Mouse (Mus musculus) forebrain, postnatal 0 days (tissue): ENCODE data around the gene Fbxl19. TPM values are rescaled to one million over a fixed set of nuclear protein-coding genes. Genes with fewer than 3 reads are reported as not detected.

ENCODE experiments used
- ATAC-seq: fragments of 200-750 bp; cut with Nextera tagmentation; 2 replicates; pipeline ENCODE4 v1.8.0; 2017; ENCODE audit warnings: mild to moderate bottlenecking, moderate library complexity
- DNase-seq: peaks from one replicate; pipeline ENCODE4 v3.0.0-alpha.2; 2015
- H3K27ac ChIP-seq: fragments of 300-500 bp; sonication (generic); 2 replicates; pipeline ENCODE4 v1.5.1; 2014; ENCODE audit warnings: low read depth, mild to moderate bottlenecking, antibody characterized with exemption, low read length, moderate library complexity, mixed read lengths
- H3K27me3 ChIP-seq: fragments of 300-500 bp; sonication (generic); 2 replicates; pipeline ENCODE4 v1.6.1; 2014; ENCODE audit warnings: mild to moderate bottlenecking, low read length, mixed read lengths; ENCODE audit not compliant: insufficient read depth
- H3K36me3 ChIP-seq: fragments of 300-500 bp; sonication (generic); 2 replicates; pipeline ENCODE4 v1.6.1; 2014; ENCODE audit warnings: mild to moderate bottlenecking, moderate library complexity; ENCODE audit not compliant: insufficient read depth
- H3K4me1 ChIP-seq: fragments of 300-500 bp; sonication (generic); 2 replicates; pipeline ENCODE4 v1.6.1; 2014; ENCODE audit warnings: antibody characterized with exemption; ENCODE audit not compliant: insufficient read depth
- H3K4me2 ChIP-seq: fragments of 300-500 bp; sonication (generic); 2 replicates; pipeline ENCODE4 v1.6.1; 2014; ENCODE audit warnings: low read depth, mild to moderate bottlenecking, moderate library complexity
- H3K4me3 ChIP-seq: fragments of 300-500 bp; sonication (generic); 2 replicates; pipeline ENCODE4 v1.5.1; 2014; ENCODE audit warnings: low read depth, low read length, mixed read lengths
- H3K9ac ChIP-seq: fragments of 300-500 bp; sonication (generic); 2 replicates; pipeline ENCODE4 v1.6.1; 2014; ENCODE audit warnings: mild to moderate bottlenecking
- H3K9me3 ChIP-seq: fragments of 300-500 bp; sonication (generic); 2 replicates; pipeline ENCODE4 v1.6.1; 2016; ENCODE audit warnings: low read length
- CTCF ChIP-seq: sonication (generic); IDR thresholded peaks from 2 replicates; pipeline ENCODE4 v1.5.1; 2016; ENCODE audit warnings: antibody characterized with exemption, control low read depth, low read depth
- WGBS: fragments of 180-500 bp; shearing (Covaris S2); extraction: QIAGEN DNeasy Blood & Tissue Kit; methylation state at CpG from one replicate; pipeline ENCODE4 v1.1.7; 2014; 5-methylcytosine and 5-hydroxymethylcytosine counted together
- polyA plus RNA-seq: library from polyadenylated mRNA; unstranded; fragments of >200 nt; fragmentation: Nextera tagmentation; extraction: Ambion mirVana; gene quantifications from 2 replicates; pipeline ENCODE4 v1.2.1, GENCODE M21; 2015
- total RNA-seq: library from RNA; depleted of rRNA; stranded (reverse); fragments of >200 nt; gene quantifications from 2 replicates; pipeline ENCODE4 v1.2.3, GENCODE M21; 2014; rRNA removed

The Fbxl19 gene
- 162 and 178 TPM in 2 replicates for total RNA-seq
- polyA plus RNA-seq, result 6.9 and 7.9 TPM in 2 replicates

DNA sequence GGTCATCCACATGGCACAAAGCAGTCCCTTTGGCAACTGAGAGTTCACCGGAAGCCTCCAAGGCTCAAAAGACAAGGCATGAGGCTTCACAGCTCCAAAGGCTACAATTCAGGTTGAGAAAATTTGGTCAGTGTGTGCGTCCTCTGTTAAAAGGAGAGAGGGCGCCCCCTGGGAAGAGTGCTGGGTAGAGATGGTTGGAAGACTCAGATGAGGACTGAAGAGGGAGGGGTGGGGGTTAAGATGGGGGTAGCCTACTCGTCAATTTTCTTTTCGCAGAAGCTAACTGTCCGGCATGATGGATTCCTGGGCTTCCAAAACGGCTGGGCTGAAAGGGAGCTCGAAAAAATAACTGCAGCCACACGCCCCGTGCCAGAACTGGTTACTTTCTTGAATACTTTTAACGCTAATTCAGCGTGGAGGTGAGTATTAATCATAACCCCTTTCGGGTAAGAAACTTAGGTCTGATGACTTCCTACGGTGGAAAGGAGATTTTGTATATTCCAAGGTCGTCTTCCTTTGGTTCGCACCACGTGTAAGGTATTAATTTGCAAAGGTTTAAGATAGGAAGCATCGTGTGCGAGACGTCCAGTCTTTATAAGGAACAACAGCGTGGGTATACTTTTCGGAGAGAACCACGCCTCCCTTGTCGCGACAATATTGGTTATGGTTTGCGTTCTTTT, at the start of gene Fbxl19:
TSS of gene Fbxl19 (plus strand) at position 178 of the 680 bp plus-strand sequence.
- Histone ChIP-seq H3K4me2 (peak within 1 kb of the TSS; percentile 61), H3K4me1 (peaks cover 3% of the 10 kb centered on the region; the same call in 1 of the 2 replicates), H3K27me3 (no peaks in the 10 kb centered on the region), H3K36me3 (peaks cover 9% of the 10 kb centered on the region), H3K27ac (peak within 1 kb of the TSS; percentile 94), H3K9ac (peak within 1 kb of the TSS; percentile 85), H3K9me3 (no peaks in the 10 kb centered on the region), H3K4me3 (peak within 1 kb of the TSS; percentile 89)
- DNase-seq (peak; percentile 79), ATAC-seq (no peak)
- TF ChIP-seq CTCF, result peak; percentile 73
- WGBS, result under 1% methylated on average over 26 of the region's 26 CpGs

DNA sequence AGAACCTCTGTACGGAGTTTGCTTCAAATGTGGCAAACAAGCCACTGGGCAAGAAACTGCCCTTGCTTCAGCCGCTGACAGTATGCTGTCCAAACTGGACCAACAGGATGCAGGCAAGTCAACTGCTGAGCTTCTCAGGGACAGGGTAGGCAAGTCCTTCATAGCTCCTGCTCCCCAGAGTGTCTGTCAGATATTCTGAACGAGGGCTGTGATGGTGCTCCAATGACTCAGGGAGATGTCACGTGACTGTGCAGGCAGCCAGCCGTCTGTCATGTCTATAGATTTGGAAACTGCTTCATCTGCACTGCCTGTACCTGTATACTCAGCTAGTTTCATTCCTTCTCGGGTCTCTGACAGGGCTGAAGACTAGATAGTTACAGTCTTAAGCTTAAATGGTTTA, 45.4 kb upstream of the Fbxl19 start:
- no peak overlapping the region for H3K4me2 ChIP-seq
- no peaks in the 10 kb centered on the region for H3K4me1 ChIP-seq
- H3K4me3 ChIP-seq, result no peak overlapping the region
- ATAC-seq, result no peak
- no peak overlapping the region for H3K9ac ChIP-seq
- H3K27me3 ChIP-seq, result no peaks in the 10 kb centered on the region
- no peaks in the 10 kb centered on the region for H3K9me3 ChIP-seq
- DNase-seq, result no peak
- peaks cover 39% of the 10 kb centered on the region for H3K36me3 ChIP-seq
- no peak overlapping the region for H3K27ac ChIP-seq
- WGBS, result 73% methylated on average over 6 of the region's 6 CpGs
- no peak for TF ChIP-seq CTCF

DNA sequence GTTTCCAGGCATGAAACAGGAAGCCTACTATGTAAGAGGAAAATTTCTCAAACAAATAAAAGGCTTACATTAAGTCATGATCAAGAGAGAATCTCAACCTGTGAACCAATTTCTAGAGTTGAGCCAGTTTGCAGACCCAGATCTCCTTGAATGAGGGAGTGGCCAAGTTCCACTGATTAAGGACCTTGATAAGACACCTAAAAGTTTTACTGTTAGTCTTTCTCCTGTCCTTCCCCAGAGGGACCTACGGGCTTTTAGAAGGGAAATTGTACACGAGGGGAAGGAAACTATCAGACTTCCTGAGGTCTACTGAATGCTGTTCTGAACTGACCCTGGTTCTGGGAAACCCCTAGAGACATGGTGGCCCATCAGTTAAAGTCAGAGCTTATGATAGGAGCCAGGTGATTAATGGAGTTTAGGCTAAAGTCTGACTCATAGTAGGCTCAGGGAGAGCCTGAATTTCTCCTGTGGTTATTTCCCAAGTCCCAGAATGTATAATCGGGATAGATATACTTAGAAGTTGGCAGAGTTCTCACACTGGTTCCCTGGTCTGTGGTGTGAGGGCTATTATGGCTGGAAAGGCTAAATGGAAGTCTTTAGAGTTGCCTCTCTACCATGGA, 43.5 kb upstream of the Fbxl19 start:
- Histone ChIP-seq H3K36me3 (peaks cover 45% of the 10 kb centered on the region), H3K4me3 (no peak overlapping the region), H3K4me2 (no peak overlapping the region), H3K27ac (no peak overlapping the region), H3K9me3 (no peaks in the 10 kb centered on the region), H3K9ac (no peak overlapping the region), H3K4me1 (no peaks in the 10 kb centered on the region), H3K27me3 (no peaks in the 10 kb centered on the region)
- no peak for TF ChIP-seq CTCF
- ATAC-seq (no peak), DNase-seq (no peak)
- 92% methylated on average over 3 of the region's 3 CpGs for WGBS

DNA sequence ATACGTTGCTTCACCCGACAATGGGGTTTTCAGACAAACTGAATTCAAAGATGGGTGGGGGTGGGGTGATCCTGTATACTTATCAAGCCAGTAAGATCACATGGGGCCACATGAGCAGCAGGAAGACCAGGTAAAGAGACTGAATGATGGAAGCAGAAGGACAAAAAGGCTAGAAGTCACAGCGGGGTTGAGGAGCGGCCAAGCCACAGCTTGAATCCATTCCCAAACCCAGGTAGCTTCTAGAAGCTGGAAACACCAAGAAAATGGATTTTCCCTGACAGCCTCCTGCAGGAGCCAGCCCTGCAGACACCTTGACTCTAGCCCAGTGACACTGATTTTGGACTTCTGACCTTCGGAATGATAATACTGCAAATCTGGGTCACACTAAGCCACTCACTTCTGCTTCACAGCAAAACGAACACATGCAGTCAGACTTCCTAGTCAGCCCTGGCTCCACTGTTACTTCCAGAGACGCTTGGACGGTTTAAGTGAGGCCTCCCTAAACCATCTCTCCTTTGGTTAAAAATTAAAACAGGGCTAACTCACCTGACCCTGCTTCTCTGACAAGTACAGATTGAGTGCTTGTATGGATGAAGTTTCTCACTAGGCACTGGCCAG, 40.7 kb upstream of the Fbxl19 start:
- DNase-seq (no peak), ATAC-seq (no peak)
- Histone ChIP-seq H3K9ac (no peak overlapping the region), H3K27ac (no peak overlapping the region), H3K4me2 (no peak overlapping the region), H3K9me3 (no peaks in the 10 kb centered on the region), H3K4me3 (no peak overlapping the region), H3K27me3 (no peaks in the 10 kb centered on the region), H3K4me1 (0 out of 2 replicates have a peak, but pooled peaks cover 3% of the 10 kb centered on the region), H3K36me3 (peaks cover 53% of the 10 kb centered on the region)
- WGBS, result 94% methylated on average over 8 of the region's 8 CpGs
- TF ChIP-seq CTCF, result no peak

DNA sequence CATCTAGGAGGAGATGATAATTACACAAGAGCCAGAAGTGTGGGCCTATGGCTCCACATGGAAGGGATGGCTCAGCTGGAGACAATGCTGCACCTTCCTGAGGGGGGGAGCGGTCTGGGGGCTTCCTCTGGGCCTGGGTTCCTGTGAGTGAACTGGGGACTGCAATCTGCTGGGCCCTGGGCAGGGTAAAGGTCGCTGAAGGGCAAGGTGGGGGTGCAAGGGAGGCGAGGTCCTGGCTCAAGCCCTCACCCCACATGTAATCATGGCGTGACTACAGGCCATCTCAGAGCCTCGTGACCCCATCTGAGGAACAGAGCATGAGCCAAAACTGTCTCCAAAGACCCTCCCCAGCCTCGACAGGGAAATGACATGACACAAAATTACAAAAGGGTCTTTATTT, 39.7 kb upstream of the Fbxl19 start:
- TF ChIP-seq CTCF, result no peak
- 80% methylated on average over 6 of the region's 6 CpGs for WGBS
- ATAC-seq (no peak), DNase-seq (no peak)
- Histone ChIP-seq H3K4me2 (no peak overlapping the region), H3K9me3 (no peaks in the 10 kb centered on the region), H3K27me3 (no peaks in the 10 kb centered on the region), H3K9ac (no peak overlapping the region), H3K4me1 (0 out of 2 replicates have a peak, but pooled peaks cover 8% of the 10 kb centered on the region), H3K27ac (no peak overlapping the region), H3K36me3 (peaks cover 48% of the 10 kb centered on the region), H3K4me3 (no peak overlapping the region)

DNA sequence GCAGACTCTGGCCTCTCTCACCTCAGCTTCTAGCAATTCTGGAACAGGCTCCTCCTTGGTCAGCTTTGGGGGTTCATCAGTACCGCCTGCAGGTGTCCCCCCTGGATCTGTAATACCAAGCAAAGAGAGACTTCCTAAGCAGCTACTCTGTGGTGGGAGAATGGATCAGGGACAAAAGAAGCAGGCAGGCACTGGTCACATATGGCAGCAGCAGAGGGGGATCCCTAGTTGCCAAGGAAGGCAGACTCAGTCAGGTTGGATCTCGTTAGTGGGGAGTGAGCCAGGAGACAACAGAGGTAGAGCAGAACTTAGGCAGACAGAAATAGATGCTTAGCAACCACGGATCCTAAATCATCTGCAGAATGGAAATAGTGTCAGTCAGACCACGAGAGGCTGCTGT, 38.6 kb upstream of the Fbxl19 start:
- no peak for TF ChIP-seq CTCF
- 0 out of 2 replicates have a peak, but pooled peaks cover 8% of the 10 kb centered on the region for H3K4me1 ChIP-seq
- H3K27ac ChIP-seq, result no peak overlapping the region
- peaks cover 37% of the 10 kb centered on the region for H3K36me3 ChIP-seq
- no peak overlapping the region for H3K4me3 ChIP-seq
- peak; percentile 52 for DNase-seq
- WGBS, result 52% methylated on average over 4 of the region's 4 CpGs
- no peak overlapping the region for H3K4me2 ChIP-seq
- no peaks in the 10 kb centered on the region for H3K27me3 ChIP-seq
- H3K9me3 ChIP-seq, result no peaks in the 10 kb centered on the region
- ATAC-seq, result no peak
- 0 out of 2 replicates have a peak overlapping the region, but pooled peaks have one; percentile 6 for H3K9ac ChIP-seq
